Mouse (Mus musculus) megakaryocyte-erythroid progenitor cell, adult 5-6 weeks (primary cell): Measurements from ENCODE around the gene Ddx31. TPM values are rescaled to one million over a fixed set of nuclear protein-coding genes. Genes with fewer than 3 reads are reported as not detected.

Experiments
- ATAC-seq: replicated peaks from 2 replicates; pipeline ENCODE4 v1.8.0; 2016; ENCODE audit warnings: mild to moderate bottlenecking, inconsistent platforms; ENCODE audit not compliant: severe bottlenecking, poor library complexity, low FRiP score, low TSS enrichment
- total RNA-seq, 2 experiments: library from RNA; stranded (forward) in 1 of 2; stranded (reverse) in 1 of 2; fragments of 200-1000, 215-1000 nt in 1 of 2; fragments of >200 nt in 1 of 2; fragmentation: Nextera tagmentation in 1 of 2; gene quantifications; 2 replicates each; pipeline ENCODE4 v1.2.3; 2014 to 2017

Ddx31 gene
- total RNA-seq, 2 experiments from 2014 or later, result 10.6 to 12.7 TPM

- ATAC-seq, result no peak
Observed at GRCm38 (mm10) chr2:28909818-28910710, 69.9 kb downstream of the Ddx31 start.

DNA sequence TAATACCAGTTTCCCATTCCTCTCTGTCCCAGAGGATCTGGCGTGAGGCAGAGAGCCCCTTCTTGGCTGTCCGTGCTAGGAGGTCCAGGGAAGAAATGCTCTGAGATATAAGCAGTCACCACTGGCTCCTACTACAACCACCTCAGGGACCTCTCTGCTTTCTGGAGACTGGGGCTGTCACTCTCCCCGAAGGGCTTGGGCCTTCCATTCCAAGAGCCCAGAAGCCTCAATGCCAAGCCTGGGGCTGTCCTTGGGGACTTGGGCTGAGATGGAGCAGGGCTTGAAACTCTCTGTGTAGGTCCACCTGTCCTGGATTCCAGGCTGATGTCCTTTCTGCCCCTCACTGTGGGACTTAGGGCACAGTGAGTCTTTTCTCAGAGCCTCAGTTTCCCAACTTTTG, 70.7 kb downstream of the Ddx31 start:
- no peak for ATAC-seq

GRCm38 (mm10) chr2:28911331-28912038, 71.3 kb downstream of the Ddx31 start:
- ATAC-seq, result no peak

DNA sequence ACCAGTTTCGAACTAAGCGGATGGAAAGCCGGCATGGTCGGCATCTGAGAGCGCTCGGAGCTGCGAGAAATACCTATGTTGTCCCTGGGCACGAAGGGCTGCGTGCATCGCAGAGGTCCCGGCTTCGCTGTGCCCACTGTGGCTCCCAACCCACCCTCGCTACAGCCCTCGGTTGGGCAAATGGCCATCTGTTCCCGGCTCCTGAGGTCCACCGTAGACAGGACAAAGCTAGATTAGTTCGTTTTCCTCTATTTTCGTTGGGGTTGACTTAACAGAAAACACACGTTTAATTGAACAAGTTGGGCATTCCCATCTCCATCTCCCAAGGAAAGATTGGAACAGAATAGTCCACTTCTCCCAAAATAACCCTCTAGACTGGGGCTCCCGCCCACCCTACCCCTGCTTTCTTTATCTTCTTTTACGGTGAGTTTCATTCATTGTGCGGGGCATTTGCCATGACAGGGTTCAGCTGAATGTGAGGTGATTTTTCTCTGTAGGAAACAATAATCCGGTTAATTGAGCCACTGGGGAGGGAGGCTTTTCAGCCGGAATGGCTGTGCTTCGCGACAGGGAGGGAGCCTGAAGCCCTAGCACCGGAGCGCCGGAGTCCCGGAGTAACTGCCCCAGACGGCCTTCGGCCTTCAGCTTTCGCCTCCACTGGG, 72.0 kb downstream of the Ddx31 start:
- no peak for ATAC-seq

DNA sequence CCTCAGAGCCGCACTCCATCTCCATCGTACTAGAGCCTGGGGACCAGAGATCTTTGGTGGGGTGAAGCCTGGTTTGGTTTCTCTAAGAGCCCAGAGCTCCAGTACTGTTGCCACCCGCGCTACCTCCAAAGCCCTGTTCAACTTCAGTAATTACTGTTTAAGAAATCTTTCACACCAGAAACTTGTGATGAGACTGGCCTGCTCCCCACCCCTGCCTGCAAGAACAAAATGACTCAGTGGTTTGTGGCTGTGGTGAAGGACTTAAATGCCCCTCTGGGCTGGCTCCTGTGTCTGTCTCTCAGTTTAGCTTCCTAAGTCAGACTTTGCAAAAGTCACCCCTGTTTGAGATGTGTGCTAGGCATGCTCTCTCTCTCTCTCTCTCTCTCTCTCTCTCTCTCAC, 72.8 kb downstream of the Ddx31 start:
- no peak for ATAC-seq

DNA sequence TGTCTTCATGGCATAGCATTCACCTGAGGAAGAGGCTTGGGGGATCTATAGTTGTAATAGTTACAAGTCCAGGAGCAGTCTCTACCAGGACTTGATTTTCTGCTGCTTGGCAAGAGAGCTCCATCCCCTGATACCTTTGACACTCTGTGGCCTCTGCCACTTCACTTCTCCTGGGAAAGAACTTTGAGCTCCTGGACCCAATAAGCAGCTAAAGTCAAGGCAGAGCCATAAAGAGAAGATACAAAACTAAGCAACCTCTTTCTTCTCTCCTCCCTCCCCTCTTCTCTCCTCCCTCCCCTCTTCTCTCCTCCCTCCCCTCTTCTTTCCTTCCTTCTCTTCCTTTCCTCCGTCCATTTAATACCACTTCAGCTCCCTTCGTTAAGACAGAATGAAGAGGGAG, 73.9 kb downstream of the Ddx31 start:
- no peak for ATAC-seq

GRCm38 (mm10) chr2:28915104-28915738, 75.0 kb downstream of the Ddx31 start:
- ATAC-seq, result no peak

DNA sequence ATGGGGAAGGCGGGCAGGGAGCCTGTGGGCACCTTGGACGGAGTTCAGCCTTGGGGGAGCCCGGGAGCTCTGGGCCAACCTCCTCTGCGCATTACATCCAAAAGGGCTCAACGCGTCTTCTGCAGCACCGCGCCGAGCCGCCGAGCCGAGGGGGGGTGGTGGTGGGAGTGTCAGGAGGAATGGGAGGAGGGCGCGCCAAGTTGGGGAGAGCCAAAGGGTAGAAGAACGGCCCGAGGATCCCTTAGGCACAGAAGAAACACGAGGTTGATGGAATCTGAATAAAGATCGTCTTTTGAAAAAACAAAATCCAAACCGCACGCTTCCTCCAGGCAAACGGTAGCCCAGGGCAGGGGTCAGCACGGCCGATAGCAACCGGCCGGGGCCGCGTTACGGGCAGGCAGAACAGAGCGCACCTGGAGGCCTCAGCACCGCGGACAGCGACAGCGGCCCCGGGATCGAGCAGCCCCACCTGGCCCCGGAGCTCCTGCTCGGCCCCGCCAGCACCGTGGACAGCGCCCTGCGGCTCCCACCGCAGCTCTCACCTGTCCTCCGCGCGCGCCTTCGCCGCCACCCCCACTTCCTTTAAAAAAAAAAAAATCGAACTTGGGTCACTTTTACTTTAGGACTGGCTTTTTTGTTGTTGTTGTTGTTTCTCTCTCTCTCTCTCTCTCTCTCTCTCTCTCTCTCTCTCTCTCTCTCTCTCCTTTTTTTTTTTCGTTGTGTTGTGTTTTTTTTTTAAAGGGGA, 75.7 kb downstream of the Ddx31 start:
- ATAC-seq, result peak; percentile 60

GRCm38 (mm10) chr2:28916513-28916865, 76.3 kb downstream of the Ddx31 start, which contains the start of gene Barhl1:
Barhl1 (minus strand) TSS chr2:28916668.
- no peak for ATAC-seq

GRCm38 (mm10) chr2:28917156-28917517, 76.9 kb downstream of the Ddx31 start:
- no peak for ATAC-seq

GRCm38 (mm10) chr2:28917518-28918361, 77.5 kb downstream of the Ddx31 start:
- ATAC-seq, result no peak

- no peak for ATAC-seq
Observed at GRCm38 (mm10) chr2:28919001-28919400, 78.8 kb downstream of the Ddx31 start.

GRCm38 (mm10) chr2:28923912-28924311, 83.7 kb downstream of the Ddx31 start:
- peak; percentile 53; the same call in 1 of the 2 replicates for ATAC-seq

DNA sequence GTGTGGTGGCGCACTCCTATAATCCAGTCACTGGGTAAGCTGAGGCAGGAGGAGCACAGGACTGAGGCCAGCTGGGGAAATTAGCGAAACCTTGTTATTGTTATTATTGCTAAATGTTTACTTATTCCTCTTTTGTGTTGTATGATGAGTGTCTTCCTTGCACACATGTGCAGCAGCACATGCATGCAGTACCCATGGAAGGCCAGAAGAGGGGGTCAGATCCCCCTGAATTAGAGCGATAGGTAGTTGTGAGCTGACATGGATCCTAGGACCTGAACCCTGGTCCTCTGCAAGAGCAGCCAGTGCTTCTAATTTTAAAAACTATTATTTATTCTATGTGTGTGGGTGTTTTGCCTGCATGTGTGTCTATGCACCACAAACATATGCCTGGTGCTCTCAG, 90.4 kb downstream of the Ddx31 start:
- ATAC-seq, result no peak

GRCm38 (mm10) chr2:28938997-28939396, 98.8 kb downstream of the Ddx31 start:
- ATAC-seq, result no peak

GRCm38 (mm10) chr2:28943666-28944516, 103.7 kb downstream of the Ddx31 start:
- ATAC-seq, result no peak

DNA sequence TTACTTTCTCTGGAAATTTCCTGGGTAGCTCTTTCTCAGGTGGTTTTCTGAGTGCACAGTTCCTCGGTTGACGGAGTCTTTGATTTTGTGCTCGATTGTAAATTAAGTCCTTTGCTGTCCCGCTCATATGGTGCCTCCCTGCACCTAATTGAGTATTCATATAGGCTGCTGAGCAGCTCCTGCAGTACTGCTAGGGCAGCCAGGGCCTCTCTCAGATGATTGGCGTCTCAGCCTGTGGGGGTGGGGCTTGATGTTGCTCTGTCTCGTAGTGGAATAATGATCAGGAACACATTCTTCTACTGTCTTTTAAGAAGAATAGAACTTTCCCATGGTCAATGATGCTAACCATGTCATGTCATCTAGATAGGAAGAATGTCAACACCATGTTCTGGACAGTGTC, 105.2 kb downstream of the Ddx31 start:
- ATAC-seq, result no peak
